Mouse (Mus musculus) heart, postnatal 36 days (tissue): ENCODE measurements around the gene Hist1h2br. TPM values are rescaled to one million over a fixed set of nuclear protein-coding genes. Genes with fewer than 3 reads are reported as not detected.
"Not testable (repeated sequence)": the region's sequence is repeated elsewhere in the genome, so short reads cannot be mapped to it uniquely, and the experiment has no call there.

ENCODE experiments used
- DNase-seq, 2 experiments: peaks; one replicate each; pipeline ENCODE4 v3.0.0; 2021 to 2022
- intact Hi-C: fragments of 180-260 bp; cut with DNase I; formaldehyde crosslinking; loops from one replicate; pipeline ENCODE4 v1.15.1; 2025
- total RNA-seq, 2 experiments: library from RNA; stranded (reverse); gene quantifications; 2 replicates each; pipeline ENCODE4 v1.2.3; 2021

Hist1h2br gene
- total RNA-seq = 10 to 100 TPM; 35.2 to 36.8 TPM

DNA sequence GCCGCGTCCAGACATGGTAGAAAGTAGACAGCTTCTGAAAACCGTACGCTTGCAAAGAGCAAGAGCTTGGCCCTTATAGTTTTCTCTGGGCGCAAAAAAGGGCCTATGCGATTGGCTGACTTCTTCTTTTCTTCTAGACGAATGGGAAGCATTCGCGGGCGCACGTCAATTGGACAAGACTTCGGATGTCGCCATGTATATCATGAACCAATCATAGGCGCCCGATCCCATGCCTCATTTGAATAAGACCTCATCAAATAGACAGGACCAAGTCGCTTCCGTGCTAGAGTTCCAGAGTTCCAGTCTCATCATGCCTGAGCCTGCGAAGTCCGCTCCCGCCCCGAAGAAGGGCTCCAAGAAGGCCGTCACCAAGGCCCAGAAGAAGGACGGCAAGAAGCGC lies at the start of gene Hist1h2br, which contains the start of gene Hist1h2ap:
Gene Hist1h2br, plus strand, starts transcription at position 283 of the 400 bp plus-strand sequence.
Gene Hist1h2ap, minus strand, starts transcription at position 47 of the 400 bp plus-strand sequence.
- intact Hi-C loops = loop anchor here (10.0 kb wide), 1 partner anchor 49 kb away; the partner anchor contains the start of genes Hist1h1b, Hist1h2an, Hist1h2bp and Hist1h3i
- DNase-seq = not testable (repeated sequence)

GRCm38 (mm10) chr13:21784311-21784710 lies 49.2 kb upstream of the Hist1h2br start:
- intact Hi-C loops = loop anchor here (10.0 kb wide), 5 partner anchors 50 to 1900 kb away; partner anchors contain the start of genes Hist1h2ac, Hist1h2ai, Hist1h2ap and Hist1h2bc
- DNase-seq = no peak

GRCm38 (mm10) chr13:21786189-21786898 lies 47.2 kb upstream of the Hist1h2br start:
- intact Hi-C loops = loop anchor here (10.0 kb wide), 5 partner anchors 48 to 1898 kb away; partner anchors contain the start of genes Hist1h2ac, Hist1h2ai, Hist1h2ap and Hist1h2bc
- DNase-seq = no peak

GRCm38 (mm10) chr13:21786899-21787629 lies 46.5 kb upstream of the Hist1h2br start, which contains the start of the genes Hist1h2an and Hist1h2bp:
Gene Hist1h2an (minus strand): TSS chr13:21787218.
Gene Hist1h2bp (plus strand): TSS chr13:21787461.
- DNase-seq = peak; percentile 77 to 86
- intact Hi-C loops = loop anchor here (10.0 kb wide), 5 partner anchors 48 to 1898 kb away; partner anchors contain the start of genes Hist1h2ac, Hist1h2ai, Hist1h2ap and Hist1h2bc

DNA sequence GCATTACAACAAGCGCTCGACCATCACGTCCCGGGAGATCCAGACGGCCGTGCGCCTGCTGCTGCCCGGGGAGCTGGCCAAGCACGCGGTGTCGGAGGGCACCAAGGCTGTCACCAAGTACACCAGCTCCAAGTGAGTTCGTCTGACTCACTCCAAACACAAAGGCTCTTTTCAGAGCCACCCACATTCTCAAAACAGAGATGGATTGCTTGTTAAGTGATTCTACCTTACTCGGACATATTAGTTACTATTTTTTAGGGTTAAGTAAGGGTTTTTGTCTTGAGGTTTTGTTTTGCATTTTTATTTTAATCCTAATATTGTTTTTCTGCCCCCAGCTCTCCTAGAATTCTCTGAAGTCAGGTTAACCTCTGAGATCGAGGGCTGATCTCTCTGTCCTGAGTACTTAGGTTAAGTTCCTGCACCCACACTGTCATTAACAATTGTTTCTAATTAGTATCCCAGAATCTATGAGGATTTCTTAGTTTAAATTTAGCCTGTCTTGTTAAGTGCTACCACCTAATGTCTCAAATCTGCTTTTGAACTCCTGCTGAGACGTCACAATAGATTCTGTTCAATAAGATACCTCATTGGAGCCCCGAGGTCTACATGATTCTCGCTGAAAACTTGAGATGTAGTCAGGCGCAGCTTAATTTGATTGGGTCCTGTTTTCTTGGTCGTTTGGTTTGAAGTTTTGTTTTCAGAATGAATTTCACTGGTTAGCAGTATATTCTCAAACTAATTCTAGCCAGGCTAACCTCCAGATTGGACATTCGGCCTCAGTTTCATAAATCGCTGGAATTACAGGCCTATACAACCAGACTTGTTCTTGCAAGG lies 45.6 kb upstream of the Hist1h2br start:
- DNase-seq = no peak
- intact Hi-C loops = loop anchor here (10.0 kb wide), 5 partner anchors 47 to 1897 kb away; partner anchors contain the start of genes Hist1h2ac, Hist1h2ai, Hist1h2ap and Hist1h2bc

- no peak for DNase-seq
- intact Hi-C loops = loop anchor here (10.0 kb wide), 5 partner anchors 45 to 1895 kb away; partner anchors contain the start of genes Hist1h2ac, Hist1h2ai, Hist1h2ap and Hist1h2bc
Observed at GRCm38 (mm10) chr13:21789925-21790324, 43.6 kb upstream of the Hist1h2br start.

DNA sequence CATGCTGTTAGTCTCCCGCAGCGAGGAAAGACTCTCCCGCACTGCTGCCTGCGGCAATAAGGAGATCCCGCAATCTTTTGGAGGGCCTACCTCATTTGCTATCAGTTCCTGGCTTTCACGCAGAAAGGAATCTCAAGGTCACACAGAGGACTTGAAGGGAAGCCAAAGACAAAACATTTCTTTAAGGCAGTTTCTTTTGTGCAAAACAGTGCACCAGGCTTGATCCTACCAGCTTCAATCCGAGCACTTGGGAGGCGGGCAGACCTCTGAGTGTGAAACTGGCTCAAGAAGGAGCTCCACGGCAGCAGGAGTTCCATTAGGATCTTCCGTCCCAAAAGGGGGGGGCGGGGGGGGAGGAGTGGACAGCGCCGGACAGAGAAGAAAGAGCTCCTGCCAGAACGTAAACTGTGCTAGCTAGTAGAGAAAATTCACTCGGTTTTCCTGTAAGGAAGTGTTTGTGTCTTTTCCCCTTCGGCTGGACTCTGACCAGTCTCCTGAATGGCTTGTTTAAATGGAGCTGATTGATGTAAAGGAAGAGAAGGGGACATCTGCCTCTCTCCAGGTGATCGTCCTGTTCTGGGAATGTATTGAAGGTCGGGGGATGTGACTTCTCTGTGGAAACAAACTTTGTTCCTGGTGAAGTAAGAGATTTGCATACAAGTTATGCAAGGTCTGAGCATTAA lies 42.8 kb upstream of the Hist1h2br start:
- DNase-seq = no peak
- intact Hi-C loops = no loop called here

- no peak for DNase-seq
- intact Hi-C loops = no loop called here
Observed at GRCm38 (mm10) chr13:21795584-21795983, 38.0 kb upstream of the Hist1h2br start.

GRCm38 (mm10) chr13:21797163-21797562 lies 36.4 kb upstream of the Hist1h2br start:
- intact Hi-C loops, DNase-seq: not testable (repeated sequence)

DNA sequence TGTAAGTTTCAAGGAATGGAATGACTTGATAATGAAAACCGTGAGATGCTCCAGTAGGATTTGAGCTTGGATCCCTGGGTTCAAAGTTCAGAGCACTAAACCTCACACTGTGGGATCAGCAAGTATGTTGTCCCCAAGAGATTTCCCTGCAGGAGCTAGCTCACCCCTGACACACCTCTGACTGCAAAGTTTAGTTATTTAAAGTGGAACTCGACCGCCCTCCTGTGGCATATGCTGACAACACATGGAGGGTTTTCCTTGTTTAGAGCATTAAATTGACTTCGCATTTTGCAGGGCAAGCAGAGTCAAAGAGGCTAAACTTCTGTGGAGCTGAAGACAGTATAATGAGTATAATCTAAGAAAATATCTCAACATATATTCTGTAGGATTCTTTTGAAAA lies 30.5 kb upstream of the Hist1h2br start:
- intact Hi-C loops, DNase-seq: not testable (repeated sequence)

- intact Hi-C loops = not testable (repeated sequence)
Observed at GRCm38 (mm10) chr13:21810073-21810472, 23.5 kb upstream of the Hist1h2br start, which contains the start of the genes Hist1h2bq and Hist1h2ao. Gene Hist1h2bq (minus strand): TSS chr13:21810197. Gene Hist1h2ao (plus strand): TSS chr13:21810465.

DNA sequence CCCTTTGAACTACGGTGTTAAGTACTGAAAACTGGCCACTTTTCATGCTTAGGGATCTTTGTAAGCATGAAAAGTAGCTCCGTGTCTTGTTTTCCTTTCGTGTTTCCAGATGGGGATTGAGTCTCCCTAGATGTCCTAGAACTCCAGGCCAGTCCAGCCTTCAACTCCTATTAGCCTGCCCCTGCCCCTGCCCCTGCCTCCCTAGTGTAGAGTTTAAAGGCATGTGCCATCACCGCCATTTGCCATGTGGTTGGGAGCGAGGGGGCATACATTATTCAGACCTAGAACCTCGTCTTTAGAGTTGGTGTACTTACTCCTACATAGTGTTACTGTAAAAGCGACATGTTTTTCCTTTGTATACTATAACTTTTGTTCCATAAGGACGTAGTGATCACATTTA lies 22.5 kb upstream of the Hist1h2br start:
- DNase-seq, intact Hi-C loops: not testable (repeated sequence)

More at GRCm38 (mm10) chr13:21810073-21810472, 23.5 kb upstream of the Hist1h2br start, which contains the start of the genes Hist1h2bq and Hist1h2ao:
- DNase-seq = not testable (repeated sequence)

- intact Hi-C loops = not testable (repeated sequence)
- DNase-seq = peak; percentile 45 to 49
Observed at GRCm38 (mm10) chr13:21811539-21811938, 22.0 kb upstream of the Hist1h2br start, which contains the start of gene Hist1h4m. Gene Hist1h4m (plus strand): TSS chr13:21811746.

DNA sequence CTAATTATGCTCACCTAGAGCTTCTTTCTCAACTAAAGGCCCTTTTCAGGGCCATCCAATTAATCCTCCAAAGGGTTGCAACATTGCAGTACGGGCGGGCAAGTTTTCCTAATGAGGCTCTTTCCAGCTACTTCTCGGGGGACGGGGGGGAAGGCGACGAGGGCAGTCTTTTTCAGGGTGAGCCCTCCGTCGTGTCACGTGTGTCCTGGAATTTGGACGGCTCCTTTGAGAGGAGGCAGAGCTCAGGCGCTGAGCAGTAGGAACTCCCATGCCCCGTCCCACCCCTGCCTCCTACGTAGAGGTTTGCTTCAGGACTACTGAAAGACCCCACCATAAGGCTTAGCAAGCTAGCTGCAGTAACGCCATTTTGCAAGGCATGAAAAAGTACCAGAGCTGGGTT lies 21.5 kb upstream of the Hist1h2br start:
- intact Hi-C loops, DNase-seq: not testable (repeated sequence)

- intact Hi-C loops = loop anchor here (10.0 kb wide), 5 partner anchors 105 to 1925 kb away; partner anchors contain the start of genes Hist1h1e, Hist1h2ac, Hist1h2ag and Hist1h2ai
- not testable (repeated sequence) for DNase-seq
Observed at GRCm38 (mm10) chr13:21820082-21820890, 13.3 kb upstream of the Hist1h2br start.

DNA sequence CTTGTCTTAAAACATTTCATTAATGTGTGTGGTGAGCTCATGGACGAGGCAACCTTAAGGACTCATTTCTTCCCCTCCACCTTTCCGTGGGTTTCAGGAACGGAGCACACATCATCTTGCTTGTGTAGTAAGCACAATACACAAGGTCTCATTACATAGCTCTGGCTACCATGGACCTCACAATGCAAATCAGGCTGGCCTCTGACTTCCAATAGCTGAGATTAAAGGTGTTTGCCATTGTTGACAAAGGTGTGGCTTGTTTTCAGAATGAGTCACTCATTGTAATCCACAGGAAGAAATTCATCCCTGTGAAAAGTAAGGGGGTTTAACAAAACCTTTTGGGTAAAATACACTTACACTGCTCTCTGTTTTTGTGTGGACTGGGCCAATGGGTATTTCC lies 5.0 kb upstream of the Hist1h2br start:
- intact Hi-C loops = loop anchor here (10.0 kb wide), 5 partner anchors 114 to 1916 kb away; partner anchors contain the start of genes Hist1h1e, Hist1h2ac, Hist1h2ag and Hist1h2ai
- DNase-seq = no peak

GRCm38 (mm10) chr13:21830344-21830743 lies 3.2 kb upstream of the Hist1h2br start:
- intact Hi-C loops = loop anchor here (10.0 kb wide), 1 partner anchor 46 kb away; the partner anchor contains the start of genes Hist1h1b, Hist1h2an, Hist1h2bp and Hist1h3i
- no peak for DNase-seq
